Mouse (Mus musculus): Measurements from ENCODE around the gene Lrrc39.

DNA sequence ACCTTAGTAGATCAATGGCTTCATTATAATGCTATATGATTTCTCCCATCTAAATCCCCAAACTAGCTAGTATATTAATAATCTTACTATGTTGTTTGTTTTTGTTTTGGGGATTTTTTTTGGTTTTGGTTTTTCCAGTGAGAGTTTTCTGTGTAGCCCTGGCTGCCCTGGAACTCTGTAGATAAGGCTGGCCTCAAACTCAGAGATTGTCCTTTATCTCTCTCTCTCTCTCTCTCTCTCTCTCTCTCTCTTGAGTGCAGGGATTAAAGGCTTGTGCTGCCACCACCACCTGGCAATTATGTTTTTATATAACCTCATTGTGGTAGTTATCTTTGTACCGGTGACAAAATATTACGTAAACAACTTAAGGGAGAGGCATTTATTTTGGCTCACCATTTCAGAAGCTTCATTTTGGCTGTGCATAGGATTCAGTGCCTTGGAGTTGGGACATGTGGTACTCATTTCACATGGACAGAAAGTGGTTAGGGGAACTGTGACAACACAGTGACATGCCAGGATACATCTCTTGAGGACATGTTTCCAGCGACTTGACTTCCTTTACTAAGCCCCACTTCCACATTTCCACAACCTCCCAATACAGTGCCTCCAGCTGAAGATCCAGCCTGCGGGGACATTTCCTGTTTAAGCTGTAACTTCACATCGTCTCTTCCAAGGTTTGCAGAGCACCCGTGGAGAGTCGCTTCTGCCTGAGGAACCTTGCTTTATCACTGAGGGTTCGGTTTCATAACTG, 52.7 kb downstream of the Lrrc39 start:
- no peak for TF ChIP-seq POLR2A (IDR thresholded peaks at IDR 0.05; ENCODE audit: borderline replicate concordance, extremely low read depth, insufficient read depth, insufficient read length, poor library complexity, severe bottlenecking)
- no peak for TF ChIP-seq CTCF (IDR thresholded peaks at IDR 0.05; ENCODE audit: borderline replicate concordance, extremely low read depth, insufficient read depth, insufficient read length)

All from brain, embryonic 14.5 days (tissue).